Mouse (Mus musculus) kidney, adult 8-10 months (tissue): ENCODE results near the gene Sycn.
A peak's percentile ranks its signal among the peaks of the same experiment; 100 is the strongest.

Experiments
- DNase-seq, 2 experiments: peaks; one replicate each; pipeline ENCODE4 v3.0.0; 2022

The Sycn gene

GRCm38 (mm10) chr7:28560856-28561255 is 20.2 kb downstream of the Sycn start:
- DNase-seq = no peak

- DNase-seq = no peak
Observed at GRCm38 (mm10) chr7:28561967-28562366, 21.3 kb downstream of the Sycn start.

GRCm38 (mm10) chr7:28562371-28562770 is 21.7 kb downstream of the Sycn start:
- DNase-seq = no peak

- no peak for DNase-seq
Observed at GRCm38 (mm10) chr7:28562951-28563350, 22.3 kb downstream of the Sycn start.

DNA sequence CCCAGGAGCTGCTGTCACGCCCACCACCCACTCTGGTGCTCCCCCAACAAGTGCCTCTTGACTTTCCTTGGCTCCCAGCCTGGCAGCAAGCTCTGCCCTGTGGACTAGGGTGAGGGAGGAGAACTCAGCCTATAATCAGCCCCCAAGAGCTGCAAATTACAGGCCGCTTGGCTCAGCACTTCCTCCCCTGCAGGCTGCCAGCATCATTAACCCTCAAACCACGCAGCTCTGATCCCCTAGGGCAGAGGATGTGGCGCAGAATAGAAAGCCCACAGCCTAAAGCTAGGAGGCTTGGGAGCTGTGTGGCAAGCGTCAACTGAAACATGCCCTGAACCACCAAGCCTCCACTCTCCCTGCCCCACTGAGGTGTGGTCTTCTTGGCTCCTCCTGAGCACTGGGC is 24.7 kb downstream of the Sycn start:
- no peak for DNase-seq

DNA sequence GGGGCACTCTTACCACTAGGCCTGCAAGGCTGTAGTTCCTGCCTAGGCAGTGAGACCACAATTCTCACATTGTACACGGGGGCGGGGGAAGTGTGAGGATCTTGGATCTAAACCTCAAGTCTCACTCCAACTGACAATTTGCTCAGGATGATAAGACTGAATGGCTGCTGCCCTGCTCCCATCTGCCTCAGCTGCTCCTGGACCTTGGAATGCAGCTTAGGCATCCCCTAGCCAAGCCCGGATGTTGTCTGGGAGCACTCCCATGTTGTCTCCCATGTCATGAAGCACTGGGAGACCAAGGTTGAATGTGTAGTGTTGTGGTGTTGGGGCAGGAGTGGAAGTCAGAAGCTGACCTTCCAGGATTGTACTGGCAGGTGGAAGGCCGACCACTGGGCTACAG is 26.9 kb downstream of the Sycn start:
- DNase-seq = no peak

GRCm38 (mm10) chr7:28568253-28568652 is 27.6 kb downstream of the Sycn start:
- peak in 1 of 2 experiments; percentile 72 for DNase-seq

- DNase-seq = peak; percentile 95 to 97
Observed at GRCm38 (mm10) chr7:28570291-28570981, 29.8 kb downstream of the Sycn start.

GRCm38 (mm10) chr7:28570982-28571682 is 30.4 kb downstream of the Sycn start:
- peak in 1 of 2 experiments; percentile 48 for DNase-seq

- DNase-seq = peak; percentile 63 to 73
Observed at GRCm38 (mm10) chr7:28572689-28573088, 32.0 kb downstream of the Sycn start.

GRCm38 (mm10) chr7:28573236-28573635 is 32.6 kb downstream of the Sycn start:
- no peak for DNase-seq

DNA sequence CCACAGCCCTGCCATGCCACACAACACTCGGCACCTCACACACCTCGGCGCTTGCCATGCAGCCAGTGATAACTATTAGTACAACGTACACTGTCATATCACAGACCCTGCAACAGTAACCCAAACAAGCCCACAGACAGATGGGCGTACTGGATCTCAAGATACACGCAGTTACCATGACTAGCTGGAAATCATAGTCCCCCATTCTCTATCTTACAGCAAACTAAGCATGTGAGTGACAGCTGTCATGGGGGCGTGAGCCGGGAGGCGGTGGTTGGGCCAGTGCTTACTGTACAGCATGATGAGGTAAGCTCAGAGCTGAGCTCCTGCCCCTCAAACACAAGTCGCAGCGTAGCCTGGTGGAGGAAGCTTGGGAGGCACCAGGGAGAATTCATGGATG is 34.9 kb downstream of the Sycn start:
- no peak for DNase-seq

DNA sequence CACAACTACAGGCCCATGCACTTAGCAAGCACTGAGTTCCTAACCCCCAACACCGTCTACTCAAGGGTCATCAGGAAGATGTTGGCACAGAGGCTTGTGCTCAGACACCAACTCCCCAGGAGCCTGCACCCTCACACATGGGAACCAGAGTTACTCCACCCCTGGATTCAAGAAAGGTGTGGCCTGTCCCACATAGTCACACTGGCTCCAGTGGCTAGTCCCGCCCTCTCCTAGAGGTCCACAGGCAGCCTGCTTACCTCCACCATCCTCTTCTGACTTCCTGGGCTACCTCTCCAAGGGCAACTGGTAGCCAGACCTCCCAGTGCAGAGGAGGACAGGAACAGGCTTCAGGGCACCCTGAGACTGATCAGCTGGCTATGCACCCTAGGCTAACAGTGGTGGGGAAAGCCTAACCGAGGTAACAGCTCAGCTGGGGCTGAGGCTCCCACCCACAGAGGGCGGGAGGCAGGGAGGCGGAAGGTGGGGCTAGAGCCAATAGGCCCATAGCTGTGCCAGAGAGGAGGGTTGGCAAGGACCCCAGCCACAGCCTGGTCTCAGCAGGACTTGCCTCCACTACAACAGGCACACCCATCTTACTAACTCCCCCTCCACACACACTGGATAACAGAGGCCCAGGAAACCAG is 35.7 kb downstream of the Sycn start:
- DNase-seq = peak; percentile 69 to 80

DNA sequence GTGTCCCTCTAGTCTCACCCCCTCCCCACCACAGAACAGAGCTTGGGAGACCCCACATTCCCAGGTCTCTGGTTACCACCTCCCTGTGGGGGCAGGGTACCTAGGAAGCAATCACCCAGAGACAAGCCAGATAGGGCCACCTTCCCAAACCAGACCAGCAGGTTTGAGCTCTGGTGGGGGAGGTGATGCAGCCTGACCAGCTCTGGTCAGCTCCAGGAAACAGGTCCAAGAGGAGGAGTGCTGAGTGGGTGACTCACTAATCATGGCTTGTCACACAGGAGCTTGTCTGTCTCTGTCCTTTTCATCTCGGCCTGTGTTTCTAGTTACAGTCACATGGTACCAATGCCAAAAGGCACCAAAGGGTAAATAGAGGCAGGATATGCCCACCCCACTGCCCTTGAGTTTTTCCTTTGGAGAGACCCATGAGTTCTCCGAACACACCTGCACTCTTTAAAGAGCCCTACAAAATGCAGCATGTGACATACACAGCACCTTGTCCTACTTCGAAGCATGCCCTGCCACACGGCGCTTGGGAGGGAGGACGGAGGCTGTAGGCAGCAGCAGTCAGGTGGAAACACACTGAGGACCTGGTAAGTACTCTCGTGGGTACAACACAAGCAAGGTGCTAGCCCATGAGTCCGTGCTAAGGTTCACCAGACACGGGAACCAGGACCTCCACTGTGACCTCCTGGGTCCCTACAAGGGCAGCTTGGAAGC is 37.3 kb downstream of the Sycn start:
- DNase-seq = peak; percentile 71 to 87

DNA sequence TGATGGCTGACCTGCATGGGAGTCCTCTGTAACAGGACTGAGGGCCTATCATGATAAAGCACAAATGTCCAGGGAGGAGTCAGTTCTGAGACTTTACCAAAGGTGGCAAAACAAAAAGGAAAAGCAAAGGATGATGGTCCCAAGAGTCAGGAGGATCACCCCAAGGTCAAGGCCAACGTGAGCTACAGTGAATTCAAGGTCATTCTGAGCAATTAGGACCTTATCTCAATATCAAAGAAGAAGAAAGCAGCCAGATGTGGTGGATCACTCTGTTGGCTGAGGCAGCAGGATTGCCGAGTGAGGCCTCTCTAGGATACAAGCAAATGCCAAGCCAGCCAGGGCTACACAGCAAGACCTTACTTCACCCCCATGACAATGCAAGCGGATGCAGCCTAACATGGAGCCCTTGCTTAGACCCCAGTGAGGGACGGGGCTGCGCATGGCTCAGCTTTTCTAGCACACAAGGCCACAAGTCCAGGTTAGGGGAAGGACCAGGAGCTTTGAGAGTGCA is 37.9 kb downstream of the Sycn start:
- DNase-seq = no peak

DNA sequence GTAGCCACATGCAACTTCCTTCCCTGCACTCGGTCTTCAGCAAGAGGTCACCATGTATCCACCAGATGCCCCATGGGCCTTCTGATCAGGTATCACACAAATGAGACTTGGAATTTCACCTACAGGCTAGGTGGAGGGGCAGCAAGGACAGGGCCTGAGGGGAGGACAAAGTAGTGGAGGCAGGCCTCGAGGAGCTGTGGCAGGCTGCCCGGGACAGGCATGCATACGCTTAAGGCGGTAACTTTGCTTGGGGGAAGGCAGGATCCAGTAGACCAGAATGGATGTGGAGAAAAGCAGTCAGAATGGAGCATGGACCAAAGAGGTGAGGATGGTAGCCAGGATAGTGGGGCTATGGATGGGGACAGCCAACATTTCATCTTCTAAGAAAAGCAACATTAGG is 39.1 kb downstream of the Sycn start:
- no peak for DNase-seq

DNA sequence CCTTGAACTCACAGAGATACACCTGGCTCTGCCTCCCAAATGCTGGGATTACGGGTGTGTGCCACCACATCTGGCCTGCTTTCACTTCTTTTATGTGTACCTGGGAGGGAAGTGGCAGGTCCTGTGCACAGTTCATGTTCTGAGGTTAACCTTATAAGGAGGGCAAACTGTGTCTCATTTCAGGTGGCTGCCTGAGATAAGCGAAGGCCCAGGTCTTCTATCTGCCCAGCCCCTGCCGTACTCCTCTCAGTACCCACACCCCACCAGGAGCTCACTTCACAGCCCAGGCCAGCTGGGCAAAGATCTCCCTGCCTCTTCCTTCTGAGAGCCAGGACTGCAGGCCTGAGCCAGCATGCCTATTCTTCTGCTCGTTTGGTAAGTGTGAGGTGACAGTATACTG is 41.0 kb downstream of the Sycn start:
- no peak for DNase-seq

- DNase-seq = no peak
Observed at GRCm38 (mm10) chr7:28582841-28583240, 42.2 kb downstream of the Sycn start.

DNA sequence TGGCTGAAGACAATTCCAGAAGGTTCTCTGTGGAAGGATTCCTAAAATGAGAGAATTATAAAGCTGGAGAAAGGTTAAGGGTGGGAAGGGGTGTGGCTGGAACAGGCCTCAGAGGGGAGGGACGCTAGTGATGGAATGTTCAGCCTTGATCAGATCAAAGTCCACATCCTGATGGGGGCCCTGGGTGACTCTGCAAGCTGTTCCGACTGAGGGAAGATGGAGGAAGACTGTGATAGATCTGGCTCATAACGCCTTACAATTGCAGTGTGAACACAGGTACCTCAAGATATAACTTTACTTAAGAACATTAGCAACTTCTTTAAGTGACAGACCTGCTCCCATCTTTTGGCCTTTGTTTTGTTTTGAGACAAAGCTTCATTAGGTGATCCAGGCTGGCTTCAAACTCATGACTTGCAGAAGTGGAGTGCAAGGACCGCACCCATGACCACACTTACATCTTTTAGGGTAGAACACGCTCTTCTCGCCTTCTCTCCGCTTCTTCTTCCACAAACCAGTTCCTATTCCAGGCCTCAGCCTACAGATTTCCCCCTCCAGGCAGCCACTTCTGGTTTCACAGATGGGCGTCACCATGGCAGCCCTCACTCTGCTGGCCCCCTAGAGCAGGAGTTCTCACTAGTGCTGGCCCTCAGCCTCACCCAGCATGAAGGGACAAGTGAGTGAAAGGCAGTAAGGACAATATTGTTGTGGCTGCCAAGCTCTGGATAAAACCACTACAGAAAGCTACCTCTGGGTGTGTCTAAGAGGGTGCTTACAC is 43.1 kb downstream of the Sycn start:
- DNase-seq = peak in 1 of 2 experiments; percentile 49

DNA sequence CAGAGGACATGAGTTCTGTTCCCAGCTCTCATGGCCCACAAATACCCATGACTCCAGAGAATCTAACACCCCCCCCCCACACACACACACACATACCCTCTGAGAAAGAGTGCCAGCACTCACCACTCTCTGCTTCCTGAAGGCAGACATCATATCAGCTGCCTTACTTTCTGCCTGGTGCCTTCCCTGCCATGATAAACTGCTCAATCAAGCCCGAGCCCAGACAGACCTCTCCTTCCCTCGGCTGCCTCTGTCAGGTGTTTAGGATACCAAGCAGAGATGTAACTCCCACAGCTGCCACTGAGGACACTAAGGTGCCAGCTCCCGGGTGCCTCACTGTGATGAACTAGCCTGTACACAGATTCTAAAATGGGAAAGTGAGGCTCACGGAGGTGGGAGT is 43.8 kb downstream of the Sycn start:
- no peak for DNase-seq

DNA sequence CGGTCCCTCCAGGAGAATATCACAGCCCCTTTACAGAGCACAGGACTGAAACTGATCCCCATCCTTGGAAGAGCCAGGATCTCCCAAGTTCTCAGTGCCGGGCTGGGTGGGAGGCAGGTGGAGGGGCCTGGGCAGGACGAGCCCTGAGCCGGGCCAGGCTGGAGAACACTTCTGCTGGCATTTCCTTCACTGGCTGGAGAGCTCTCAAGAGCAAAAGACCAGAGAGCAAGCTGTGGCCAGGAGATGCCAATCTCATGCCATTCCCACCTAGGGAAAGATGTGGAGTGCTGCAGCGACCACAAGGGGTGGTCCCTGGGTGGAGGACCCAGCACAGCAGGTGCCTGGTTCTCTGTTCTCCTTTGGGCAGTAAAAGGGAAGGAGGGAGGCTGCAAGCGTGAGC is 44.3 kb downstream of the Sycn start:
- no peak for DNase-seq

GRCm38 (mm10) chr7:28586663-28587411 is 46.2 kb downstream of the Sycn start:
- peak in 1 of 2 experiments; percentile 39 for DNase-seq
